Mouse (Mus musculus) heart, postnatal 0 days (tissue): ENCODE data around the gene Ppif. TPM values are rescaled to one million over a fixed set of nuclear protein-coding genes. Genes with fewer than 3 reads are reported as not detected.
A peak's percentile ranks its signal among the peaks of the same experiment; 100 is the strongest.

Source experiments
- ATAC-seq: fragments of 200-750 bp; cut with Nextera tagmentation; 2 replicates; pipeline ENCODE4 v1.8.0; 2017; ENCODE audit warnings: low read depth, moderate number of reproducible peaks, moderate library complexity; ENCODE audit not compliant: insufficient read depth
- DNase-seq: peaks from one replicate; pipeline ENCODE4 v3.0.0-alpha.2; 2016; ENCODE audit warnings: low spot score
- H3K27ac ChIP-seq: fragments of 300-500 bp; sonication (generic); 2 replicates; pipeline ENCODE4 v1.5.1; 2014; ENCODE audit warnings: low read depth, mild to moderate bottlenecking
- H3K27me3 ChIP-seq: fragments of 300-500 bp; sonication (generic); 2 replicates; pipeline ENCODE4 v1.6.1; 2014; ENCODE audit warnings: low read length, mixed read lengths; ENCODE audit not compliant: control insufficient read depth, insufficient read depth
- H3K36me3 ChIP-seq: fragments of 300-500 bp; sonication (generic); replicated peaks from 2 replicates; pipeline ENCODE4 v1.6.1; 2014; ENCODE audit warnings: low read length, mixed read lengths; ENCODE audit not compliant: control insufficient read depth, insufficient read depth
- H3K4me1 ChIP-seq: fragments of 300-500 bp; sonication (generic); 2 replicates; pipeline ENCODE4 v1.6.1; 2014; ENCODE audit warnings: antibody characterized with exemption; ENCODE audit not compliant: control insufficient read depth, insufficient read depth
- H3K4me2 ChIP-seq: fragments of 300-500 bp; sonication (generic); 2 replicates; pipeline ENCODE4 v1.6.1; 2014; ENCODE audit warnings: low read depth, mild to moderate bottlenecking, low read length, moderate library complexity
- H3K4me3 ChIP-seq: fragments of 300-500 bp; sonication (generic); 2 replicates; pipeline ENCODE4 v1.5.1; 2014; ENCODE audit warnings: low read depth, low read length
- H3K9ac ChIP-seq: fragments of 300-500 bp; sonication (generic); replicated peaks from 2 replicates; pipeline ENCODE4 v1.6.1; 2014; ENCODE audit warnings: low read depth, low read length, mixed read lengths
- H3K9me3 ChIP-seq: fragments of 300-500 bp; sonication (generic); replicated peaks from 2 replicates; pipeline ENCODE4 v1.6.1; 2016; ENCODE audit warnings: low read length; ENCODE audit not compliant: control insufficient read depth
- CTCF ChIP-seq: IDR thresholded peaks from 2 replicates; pipeline ENCODE4 v1.5.1; 2016; ENCODE audit warnings: antibody characterized with exemption, control low read depth, low read depth
- EP300 ChIP-seq: IDR thresholded peaks from 2 replicates; pipeline ENCODE4 v1.6.1; 2016; ENCODE audit warnings: antibody characterized with exemption, low read depth
- WGBS: fragments of 180-500 bp; shearing (Covaris S2); extraction: QIAGEN DNeasy Blood & Tissue Kit; methylation state at CpG from one replicate; pipeline ENCODE4 v1.1.7; 2014; 5-methylcytosine and 5-hydroxymethylcytosine counted together
- polyA plus RNA-seq: library from polyadenylated mRNA; unstranded; fragments of >200 nt; fragmentation: Nextera tagmentation; extraction: Ambion mirVana; gene quantifications from 2 replicates; pipeline ENCODE4 v1.2.1, GENCODE M21; 2015
- total RNA-seq: library from RNA; depleted of rRNA; stranded (reverse); fragments of >200 nt; gene quantifications from 2 replicates; pipeline ENCODE4 v1.2.3, GENCODE M21; 2014; ENCODE audit warnings: low replicate concordance; rRNA removed

Ppif gene
- total and polyA plus RNA-seq, 2 experiments from 2014 or later: 140 to 205 TPM

DNA sequence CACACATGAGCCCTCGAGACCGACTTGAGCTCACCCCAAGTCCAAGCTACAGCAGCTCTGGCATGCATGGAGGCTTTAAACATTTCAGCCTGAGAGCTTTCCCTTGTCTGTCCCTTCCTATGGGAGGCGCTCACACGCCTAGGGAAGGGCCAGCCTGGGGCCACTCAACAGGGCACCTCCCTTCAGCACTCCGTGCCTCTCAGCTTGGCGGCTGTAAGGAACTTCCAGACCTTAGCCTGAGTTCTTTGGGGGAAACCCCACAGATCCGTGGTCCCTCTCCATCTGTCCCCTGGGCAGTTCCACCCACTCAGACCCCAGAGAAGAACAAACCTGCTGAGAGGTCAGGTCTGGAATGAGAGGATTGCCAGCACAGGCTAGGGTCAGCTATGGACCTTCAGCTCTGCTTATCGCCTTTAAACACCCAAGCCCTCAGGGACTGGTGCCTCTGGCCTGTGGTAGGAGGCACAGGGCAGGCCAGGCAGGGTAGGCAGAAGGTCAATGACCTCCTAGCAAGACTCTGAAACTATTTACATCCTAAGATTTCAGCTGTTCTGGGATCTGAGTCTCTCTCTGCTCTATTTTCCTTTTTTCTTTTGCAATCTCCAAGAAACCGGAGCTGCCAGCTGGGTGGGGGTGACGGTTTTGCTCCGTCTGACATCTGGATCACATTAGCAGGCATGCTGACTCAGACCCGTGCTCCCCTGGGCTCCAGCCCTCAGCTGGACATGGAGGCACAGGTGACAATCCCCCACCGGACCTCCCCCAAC is 55.4 kb downstream of the Ppif start:
- Histone ChIP-seq H3K4me1 (peaks cover 45% of the 10 kb centered on the region), H3K9ac (0 out of 2 replicates have a peak overlapping the region, but pooled peaks have one; percentile 3), H3K4me2 (no peak overlapping the region), H3K4me3 (no peak overlapping the region), H3K27ac (peak overlapping the region; percentile 37; the same call in 1 of the 2 replicates), H3K9me3 (no peaks in the 10 kb centered on the region), H3K27me3 (no peaks in the 10 kb centered on the region), H3K36me3 (peaks cover 39% of the 10 kb centered on the region)
- 49% methylated on average over 13 of the region's 13 CpGs for WGBS
- ATAC-seq: no peak
- DNase-seq: no peak
- TF ChIP-seq EP300 (no peak), CTCF (no peak)

Other genes with a start within 250 kb of the Ppif start
- gene Zmiz1, start 235.0 kb upstream of the Ppif start, total RNA-seq: 41.0 and 47.8 TPM in 2 replicates
- 12.4 and 13.8 TPM in 2 replicates for gene Zmiz1, start 235.0 kb upstream of the Ppif start, polyA plus RNA-seq
- 36.6 and 40.3 TPM in 2 replicates for gene Zcchc24, start 74.9 kb downstream of the Ppif start, total RNA-seq
- 14.9 and 18.5 TPM in 2 replicates for gene Zcchc24, start 74.9 kb downstream of the Ppif start, polyA plus RNA-seq
- gene Anxa11, start 148.0 kb downstream of the Ppif start, total RNA-seq: 21.1 and 46.2 TPM in 2 replicates
- gene Anxa11, start 148.0 kb downstream of the Ppif start, polyA plus RNA-seq: 34.9 and 36.8 TPM in 2 replicates
- not detected in 2 replicates for gene Plac9a, start 208.9 kb downstream of the Ppif start, total RNA-seq
- 0.31 and 2.3 TPM in 2 replicates for gene Plac9a, start 208.9 kb downstream of the Ppif start, polyA plus RNA-seq
- gene Tmem254a, start 233.5 kb downstream of the Ppif start, total RNA-seq: 8.8 TPM in 1 of 2 replicates, not detected in the other
- 1.6 and 2.3 TPM in 2 replicates for gene Tmem254a, start 233.5 kb downstream of the Ppif start, polyA plus RNA-seq
- not detected in 2 replicates for gene Cphx1, start 244.2 kb downstream of the Ppif start, total RNA-seq
- gene Cphx1, start 244.2 kb downstream of the Ppif start, polyA plus RNA-seq: 0.10 TPM in 1 of 2 replicates, not detected in the other